8 mouse cellular contexts compared by ENCODE assay signal in the genomic region with DNA sequence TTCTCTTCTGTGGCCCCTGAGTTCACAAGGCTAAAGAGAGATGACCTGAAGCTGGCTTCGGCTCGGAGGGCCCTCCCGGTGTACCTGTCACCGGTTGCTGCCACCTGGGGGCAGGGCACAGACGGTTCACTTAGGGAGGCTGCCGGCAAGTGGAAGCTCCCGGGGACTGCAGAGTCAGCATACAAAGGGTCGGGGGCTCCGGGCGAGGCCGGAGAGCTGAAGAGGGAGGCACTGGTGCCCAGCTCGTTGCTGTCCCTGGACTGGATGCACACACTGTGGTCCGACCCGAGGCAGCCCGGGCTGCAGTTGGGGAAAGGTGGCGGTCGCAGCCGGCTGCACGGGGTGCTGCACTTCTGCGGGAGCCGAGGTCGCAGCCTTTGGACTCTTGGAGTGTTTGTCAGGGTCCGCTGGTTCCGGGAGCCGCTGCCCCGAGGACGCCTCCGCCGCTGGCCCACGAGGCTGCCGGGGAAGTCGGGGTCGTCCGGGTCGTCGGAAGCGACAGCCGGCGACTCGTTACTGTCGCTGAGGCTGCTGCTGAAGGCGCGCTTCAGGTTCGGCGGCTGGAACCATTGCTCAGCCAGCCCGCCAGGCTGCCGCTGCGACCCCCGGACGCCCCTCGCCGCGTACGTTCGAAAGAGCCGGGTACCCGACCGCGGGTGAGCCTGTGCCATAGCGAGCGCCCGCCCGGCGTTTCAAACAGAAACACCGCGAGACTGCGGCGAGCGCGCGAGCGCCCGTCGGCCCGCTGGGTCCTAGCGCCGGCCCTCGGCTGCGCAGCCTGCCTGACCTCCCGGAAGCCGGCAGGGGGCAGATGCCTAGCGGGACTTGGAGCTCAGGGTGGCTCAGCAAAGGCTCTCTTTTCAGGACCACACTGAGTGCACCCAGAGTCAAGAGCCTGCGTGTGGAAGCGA. TPM values are rescaled to one million over a fixed set of nuclear protein-coding genes. Genes with fewer than 3 reads are reported as not detected.
DNase-seq lines count a peak whose midpoint lies in the region; ATAC-seq and TF ChIP-seq lines count a peak whose summit lies in the region.

A gene (minus strand): TSS at position 704 of the 911 bp plus-strand sequence.

- TF ChIP-seq POLR2A in ES-Bruce4 (IDR thresholded peaks at IDR 0.05; ENCODE audit: insufficient read depth, low read length): peak; percentile 25
- TF ChIP-seq POLR2A in lung, adult 2 months (IDR thresholded peaks at IDR 0.05; ENCODE audit: borderline replicate concordance, extremely low read depth, low read depth, low read length): no peak

- H3K9me3 ChIP-seq in ES-Bruce4 (replicated peaks; ENCODE audit: control insufficient read depth, insufficient read depth, low read length, poor library complexity, severe bottlenecking): peaks cover 10% of the 10 kb centered on the region; the same call in 1 of the 2 replicates
- no peaks in the 10 kb centered on the region for H3K9me3 ChIP-seq in forebrain, embryonic 14.5 days (replicated peaks; ENCODE audit: control insufficient read depth, low read length)

- peaks cover 37% of the 10 kb centered on the region for H3K36me3 ChIP-seq in ES-Bruce4 (ENCODE audit: control insufficient read depth, insufficient read depth, low read length, poor library complexity, severe bottlenecking)
- peaks cover 7% of the 10 kb centered on the region; the same call in 1 of the 2 replicates for H3K36me3 ChIP-seq in forebrain, embryonic 14.5 days (ENCODE audit: control insufficient read depth, insufficient read depth, low read length)

- under 1% methylated on average over 83 of the region's 84 CpGs for WGBS in forebrain, embryonic 14.5 days
- under 1% methylated on average over 84 of the region's 84 CpGs for WGBS in lung, adult 2 months

- H3K9ac ChIP-seq in ES-Bruce4 (ENCODE audit: low read depth, poor library complexity, severe bottlenecking): peak within 1 kb of the TSS; percentile 93
- peak within 1 kb of the TSS; percentile 77 for H3K9ac ChIP-seq in forebrain, embryonic 14.5 days (ENCODE audit: low read length)

- H3K4me1 ChIP-seq in ES-Bruce4 (ENCODE audit: control insufficient read depth, insufficient read depth, low read length): no peaks in the 10 kb centered on the region
- H3K4me1 ChIP-seq in forebrain, embryonic 14.5 days (ENCODE audit: control insufficient read depth, insufficient read depth, low read length): peaks cover 11% of the 10 kb centered on the region; the same call in 1 of the 2 replicates
- peaks cover 3% of the 10 kb centered on the region; the same call in 1 of the 2 replicates for H3K4me1 ChIP-seq in lung, adult 2 months (ENCODE audit: control insufficient read depth, insufficient read depth, low read length)

- H3K27me3 ChIP-seq in ES-Bruce4 (ENCODE audit: control insufficient read depth, insufficient read depth, low read length, poor library complexity, severe bottlenecking): no peaks in the 10 kb centered on the region
- H3K27me3 ChIP-seq in forebrain, embryonic 14.5 days (replicated peaks; ENCODE audit: control insufficient read depth, insufficient read depth, low read length): no peaks in the 10 kb centered on the region

- peak; percentile 94 for DNase-seq in forebrain, embryonic 14.5 days (ENCODE audit: low spot score)
- DNase-seq in heart, postnatal 25 days (ENCODE audit: low spot score): peak; percentile 75
- peak; percentile 86 to 90 for DNase-seq in layer of hippocampus, adult 18-20 months (ENCODE audit: low spot score in 2 of 2)
- peak; percentile 92 for DNase-seq in lung, adult 2 months
- DNase-seq in thymus, adult 18-20 months: peak; percentile 82 to 83

- TF ChIP-seq EP300 in ES-Bruce4 (IDR thresholded peaks at IDR 0.05; ENCODE audit: insufficient read depth, low read depth, low read length): no peak

- ATAC-seq in cerebellum, adult (ENCODE audit: insufficient number of reproducible peaks, low FRiP score, low TSS enrichment): peak; percentile 93
- peak; percentile 96 for ATAC-seq in forebrain, embryonic 14.5 days
- ATAC-seq in neutrophil, adult 5-6 weeks (ENCODE audit: extremely low read depth, insufficient number of reproducible peaks, low FRiP score, poor library complexity, severe bottlenecking): peak; percentile 89

- intact Hi-C loops in heart, postnatal 25 days (cut with DNase I): loop anchor here (2.0 to 5.0 kb wide), 3 partner anchors 34 to 144 kb away; no protein-coding TSS in a partner anchor

- H3K4me2 ChIP-seq in forebrain, embryonic 14.5 days (ENCODE audit: low read length): peak within 1 kb of the TSS; percentile 74

- peak within 1 kb of the TSS; percentile 93 for H3K4me3 ChIP-seq in ES-Bruce4 (ENCODE audit: low read depth, low read length)
- H3K4me3 ChIP-seq in forebrain, embryonic 14.5 days (ENCODE audit: low read depth, low read length): peak within 1 kb of the TSS; percentile 84
- peak within 1 kb of the TSS; percentile 61 for H3K4me3 ChIP-seq in lung, adult 2 months (replicated peaks; ENCODE audit: extremely low read depth, low read depth, low read length)

- H3K27ac ChIP-seq in ES-Bruce4 (ENCODE audit: insufficient read depth, low read length): no peak within 1 kb of the TSS
- no peak within 1 kb of the TSS for H3K27ac ChIP-seq in forebrain, embryonic 14.5 days (ENCODE audit: low read depth, low read length)

- peak; percentile 78 for TF ChIP-seq CTCF in ES-Bruce4 (IDR thresholded peaks at IDR 0.05; ENCODE audit: low read depth, low read length)
- peak; percentile 69 for TF ChIP-seq CTCF in lung, adult 2 months (IDR thresholded peaks at IDR 0.05; ENCODE audit: insufficient read depth, low read length)

RNA-seq across cellular contexts. Expression of the gene that starts here (rescaled TPM):
- polyA plus RNA-seq in ES-Bruce4 (2011; ENCODE audit: insufficient read depth, insufficient read length, low read depth, missing spikeins): 13.0 and 14.0 TPM in 2 replicates
- 6.5 and 6.6 TPM in 2 replicates for polyA plus RNA-seq in forebrain, embryonic 14.5 days (2014; fragmentation: Nextera tagmentation; extraction: Ambion mirVana)
- total RNA-seq in heart, postnatal 25 days (2021): under 1 TPM; 0.17 to 0.34 TPM
- under 1 TPM; 0.10 to 0.15 TPM for total RNA-seq in layer of hippocampus, adult 18-20 months (2021)
- 0.41 and 0.70 TPM in 2 replicates for polyA plus RNA-seq in lung, adult 2 months (2012; rRNA removed)
- 3.9 and 4.3 TPM in 2 replicates for total RNA-seq in neutrophil, adult 5-6 weeks (2017)

Comparison
In these comparisons a context has a peak if more than half of its experiments do, and no peak if none do; other contexts are left out.
1. Peak in DNase-seq in heart, postnatal 25 days; RNA of the gene not detected or under 1 TPM.
2. Peak in DNase-seq in layer of hippocampus, adult 18-20 months; RNA of the gene not detected or under 1 TPM.
3. Peak in DNase-seq and H3K4me3 ChIP-seq in lung, adult 2 months; RNA of the gene not detected or under 1 TPM.